Mouse (Mus musculus) brain, embryonic 14.5 days (tissue): Measurements from ENCODE around the gene Frmpd4.
A peak's percentile ranks its signal among the peaks of the same experiment; 100 is the strongest.

Experiments
- CTCF ChIP-seq: fragments of 200-500 bp; IDR thresholded peaks from 2 replicates; pipeline ENCODE4 v1.5.1; 2012; ENCODE audit warnings: inconsistent platforms, mild to moderate bottlenecking, moderate library complexity, borderline replicate concordance; ENCODE audit not compliant: insufficient read depth, insufficient read length; ENCODE audit errors: extremely low read depth
- POLR2A ChIP-seq: fragments of 200-500 bp; IDR thresholded peaks from 2 replicates; pipeline ENCODE4 v1.6.1; 2012; ENCODE audit warnings: mild to moderate bottlenecking, inconsistent platforms, borderline replicate concordance; ENCODE audit not compliant: poor library complexity, insufficient read depth, insufficient read length, severe bottlenecking; ENCODE audit errors: extremely low read depth

DNA sequence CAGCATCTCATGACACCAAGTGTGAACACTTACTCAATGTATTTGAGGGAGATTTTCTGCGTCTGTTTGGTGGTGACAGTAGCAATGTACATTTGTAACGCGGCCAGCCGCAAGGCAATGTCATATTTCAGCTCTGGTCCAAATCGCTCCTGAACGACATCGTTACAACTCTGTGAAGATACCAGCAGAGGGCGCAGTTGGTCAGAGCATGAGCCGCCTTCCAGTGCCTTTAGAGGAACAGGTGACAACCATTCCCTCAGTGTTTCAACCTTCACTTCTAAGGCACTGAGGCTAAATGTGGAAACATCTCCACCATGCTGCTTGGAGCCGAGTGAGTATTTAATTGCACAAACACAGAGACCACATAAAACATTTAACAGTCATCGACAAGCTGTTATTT lies 1079.3 kb downstream of the Frmpd4 start:
- TF ChIP-seq POLR2A (no peak), CTCF (peak; percentile 77)
